Mouse (Mus musculus) liver, embryonic 15.5 days (tissue): ENCODE data around the gene Atp4b. TPM values are rescaled to one million over a fixed set of nuclear protein-coding genes. Genes with fewer than 3 reads are reported as not detected.

ENCODE experiments used
- ATAC-seq: fragments of 200-750 bp; cut with Nextera tagmentation; 2 replicates; pipeline ENCODE4 v1.8.0; 2017; ENCODE audit warnings: moderate number of reproducible peaks, mild to moderate bottlenecking, moderate library complexity; ENCODE audit not compliant: insufficient read depth
- H3K27ac ChIP-seq: fragments of 300-500 bp; sonication (generic); replicated peaks from 2 replicates; pipeline ENCODE4 v1.5.1; 2015; ENCODE audit warnings: mild to moderate bottlenecking, inconsistent platforms
- H3K27me3 ChIP-seq: fragments of 300-500 bp; sonication (generic); 2 replicates; pipeline ENCODE4 v1.6.1; 2015; ENCODE audit warnings: mild to moderate bottlenecking, inconsistent platforms
- H3K36me3 ChIP-seq: fragments of 300-500 bp; sonication (generic); replicated peaks from 2 replicates; pipeline ENCODE4 v1.6.1; 2015; ENCODE audit warnings: moderate library complexity, mild to moderate bottlenecking, inconsistent platforms
- H3K4me1 ChIP-seq: fragments of 300-500 bp; sonication (generic); replicated peaks from 2 replicates; pipeline ENCODE4 v1.6.1; 2015; ENCODE audit warnings: inconsistent platforms
- H3K4me2 ChIP-seq: fragments of 300-500 bp; sonication (generic); 2 replicates; pipeline ENCODE4 v1.6.1; 2015; ENCODE audit warnings: moderate library complexity, mild to moderate bottlenecking, inconsistent platforms
- H3K4me3 ChIP-seq: fragments of 300-500 bp; sonication (generic); replicated peaks from 2 replicates; pipeline ENCODE4 v1.5.1; 2015; ENCODE audit warnings: mild to moderate bottlenecking, inconsistent platforms
- H3K9ac ChIP-seq: fragments of 300-500 bp; sonication (generic); 2 replicates; pipeline ENCODE4 v1.6.1; 2015; ENCODE audit warnings: moderate library complexity, mild to moderate bottlenecking, inconsistent platforms
- H3K9me3 ChIP-seq: fragments of 300-500 bp; sonication (generic); replicated peaks from 2 replicates; pipeline ENCODE4 v1.6.1; 2016; ENCODE audit warnings: inconsistent platforms
- WGBS: fragments of 180-500 bp; shearing (Covaris S2); methylation state at CpG from one replicate; pipeline ENCODE4 v1.1.7; 2015; ENCODE audit warnings: mixed read lengths; ENCODE audit not compliant: insufficient replicate concordance; 5-methylcytosine and 5-hydroxymethylcytosine counted together
- polyA plus RNA-seq: library from polyadenylated mRNA; unstranded; fragments of >200 nt; fragmentation: Nextera tagmentation; extraction: Ambion mirVana; gene quantifications from 2 replicates; pipeline ENCODE4 v1.2.1, GENCODE M21; 2015

Gene Atp4b
- polyA plus RNA-seq, 1 experiment from 2014 or later, result not detected

- Histone ChIP-seq H3K27ac (no peak overlapping the region), H3K4me1 (no peaks in the 10 kb centered on the region), H3K27me3 (no peaks in the 10 kb centered on the region), H3K4me3 (no peak overlapping the region), H3K9me3 (no peaks in the 10 kb centered on the region), H3K36me3 (peaks cover 19% of the 10 kb centered on the region), H3K9ac (no peak overlapping the region), H3K4me2 (no peak overlapping the region)
- ATAC-seq, result no peak
- 84% methylated on average over 4 of the region's 4 CpGs for WGBS
These were observed 13.6 kb downstream of the Atp4b start for GRCm38 (mm10) chr8:13382999-13383398.

- no peak overlapping the region for H3K9ac ChIP-seq
- no peaks in the 10 kb centered on the region for H3K27me3 ChIP-seq
- no peak overlapping the region for H3K4me3 ChIP-seq
- peaks cover 22% of the 10 kb centered on the region for H3K36me3 ChIP-seq
- WGBS, result 63% methylated on average over 3 of the region's 3 CpGs
- no peak overlapping the region for H3K4me2 ChIP-seq
- H3K27ac ChIP-seq, result no peak overlapping the region
- H3K9me3 ChIP-seq, result no peaks in the 10 kb centered on the region
- no peak for ATAC-seq
- H3K4me1 ChIP-seq, result no peaks in the 10 kb centered on the region
These were observed 14.1 kb downstream of the Atp4b start for GRCm38 (mm10) chr8:13382536-13382935.

GRCm38 (mm10) chr8:13381630-13382029 lies 15.0 kb downstream of the Atp4b start:
- H3K9ac ChIP-seq, result no peak overlapping the region
- WGBS, result 81% methylated on average over 7 of the region's 7 CpGs

GRCm38 (mm10) chr8:13373151-13373662 lies 23.4 kb downstream of the Atp4b start:
- H3K4me2 ChIP-seq, result no peak overlapping the region
- H3K27me3 ChIP-seq, result no peaks in the 10 kb centered on the region
- 69% methylated on average over 8 of the region's 8 CpGs for WGBS
- H3K4me1 ChIP-seq, result no peaks in the 10 kb centered on the region
- peaks cover 94% of the 10 kb centered on the region for H3K36me3 ChIP-seq
- no peak overlapping the region for H3K9ac ChIP-seq
- H3K27ac ChIP-seq, result no peak overlapping the region
- H3K4me3 ChIP-seq, result no peak overlapping the region
- H3K9me3 ChIP-seq, result no peaks in the 10 kb centered on the region
- ATAC-seq, result no peak

More at GRCm38 (mm10) chr8:13381630-13382029, 15.0 kb downstream of the Atp4b start:
- H3K4me2 ChIP-seq, result no peak overlapping the region
- H3K4me1 ChIP-seq, result no peaks in the 10 kb centered on the region
- no peak overlapping the region for H3K27ac ChIP-seq
- H3K36me3 ChIP-seq, result peaks cover 30% of the 10 kb centered on the region
- no peaks in the 10 kb centered on the region for H3K27me3 ChIP-seq
- no peak for ATAC-seq
- no peaks in the 10 kb centered on the region for H3K9me3 ChIP-seq
- H3K4me3 ChIP-seq, result no peak overlapping the region

- 82% methylated on average over 6 of the region's 6 CpGs for WGBS
- no peak overlapping the region for H3K27ac ChIP-seq
- H3K9ac ChIP-seq, result no peak overlapping the region
- H3K36me3 ChIP-seq, result peaks cover 99% of the 10 kb centered on the region
- no peak overlapping the region for H3K4me2 ChIP-seq
- no peaks in the 10 kb centered on the region for H3K9me3 ChIP-seq
- H3K4me1 ChIP-seq, result no peaks in the 10 kb centered on the region
- H3K27me3 ChIP-seq, result no peaks in the 10 kb centered on the region
- no peak overlapping the region for H3K4me3 ChIP-seq
- ATAC-seq, result no peak
These were observed 34.8 kb downstream of the Atp4b start for GRCm38 (mm10) chr8:13361865-13362264.

GRCm38 (mm10) chr8:13360213-13360612 lies 36.4 kb downstream of the Atp4b start:
- 66% methylated on average over 7 of the region's 7 CpGs for WGBS
- Histone ChIP-seq H3K4me3 (no peak overlapping the region), H3K9me3 (no peaks in the 10 kb centered on the region), H3K27ac (no peak overlapping the region), H3K9ac (no peak overlapping the region), H3K4me2 (no peak overlapping the region), H3K27me3 (no peaks in the 10 kb centered on the region), H3K36me3 (peaks cover 99% of the 10 kb centered on the region), H3K4me1 (peaks cover 8% of the 10 kb centered on the region; the same call in 1 of the 2 replicates)
- no peak for ATAC-seq

- WGBS, result 51% methylated on average over 10 of the region's 10 CpGs
- peaks cover 43% of the 10 kb centered on the region for H3K4me1 ChIP-seq
- H3K9me3 ChIP-seq, result no peaks in the 10 kb centered on the region
- no peak overlapping the region for H3K9ac ChIP-seq
- ATAC-seq, result no peak
- H3K27me3 ChIP-seq, result no peaks in the 10 kb centered on the region
- peaks cover 96% of the 10 kb centered on the region for H3K36me3 ChIP-seq
- H3K4me3 ChIP-seq, result no peak overlapping the region
- H3K27ac ChIP-seq, result no peak overlapping the region
- no peak overlapping the region for H3K4me2 ChIP-seq
These were observed 39.9 kb downstream of the Atp4b start for GRCm38 (mm10) chr8:13356681-13357080.

GRCm38 (mm10) chr8:13356221-13356620 lies 40.4 kb downstream of the Atp4b start:
- WGBS, result 67% methylated on average over 6 of the region's 6 CpGs
- no peaks in the 10 kb centered on the region for H3K27me3 ChIP-seq
- H3K9ac ChIP-seq, result no peak overlapping the region
- H3K4me2 ChIP-seq, result no peak overlapping the region
- peaks cover 96% of the 10 kb centered on the region for H3K36me3 ChIP-seq
- H3K27ac ChIP-seq, result no peak overlapping the region
- H3K4me1 ChIP-seq, result peaks cover 48% of the 10 kb centered on the region
- no peak overlapping the region for H3K4me3 ChIP-seq
- no peak for ATAC-seq
- no peaks in the 10 kb centered on the region for H3K9me3 ChIP-seq

GRCm38 (mm10) chr8:13353883-13354282 lies 42.7 kb downstream of the Atp4b start:
- Histone ChIP-seq H3K4me1 (peaks cover 70% of the 10 kb centered on the region), H3K36me3 (peaks cover 96% of the 10 kb centered on the region), H3K4me2 (peak overlapping the region; percentile 41; the same call in 1 of the 2 replicates), H3K9me3 (no peaks in the 10 kb centered on the region), H3K9ac (no peak overlapping the region), H3K27ac (peak overlapping the region; percentile 63), H3K27me3 (no peaks in the 10 kb centered on the region), H3K4me3 (no peak overlapping the region)
- WGBS, result 59% methylated on average over 4 of the region's 4 CpGs
- ATAC-seq, result no peak

- 0 out of 2 replicates have a peak overlapping the region, but pooled peaks have one; percentile 5 for H3K4me3 ChIP-seq
- no peaks in the 10 kb centered on the region for H3K9me3 ChIP-seq
- peaks cover 70% of the 10 kb centered on the region for H3K4me1 ChIP-seq
- 24% methylated on average over 9 of the region's 9 CpGs for WGBS
- H3K36me3 ChIP-seq, result peaks cover 96% of the 10 kb centered on the region
- H3K4me2 ChIP-seq, result peak overlapping the region; percentile 41
- ATAC-seq, result peak; percentile 74
- H3K27ac ChIP-seq, result peak overlapping the region; percentile 63
- H3K9ac ChIP-seq, result 0 out of 2 replicates have a peak overlapping the region, but pooled peaks have one; percentile 16
- H3K27me3 ChIP-seq, result no peaks in the 10 kb centered on the region
These were observed 43.3 kb downstream of the Atp4b start for GRCm38 (mm10) chr8:13353155-13353833.

- 56% methylated on average over 8 of the region's 8 CpGs for WGBS
- Histone ChIP-seq H3K9me3 (no peaks in the 10 kb centered on the region), H3K27me3 (no peaks in the 10 kb centered on the region), H3K4me3 (peak overlapping the region; percentile 6; the same call in 1 of the 2 replicates), H3K9ac (no peak overlapping the region), H3K36me3 (peaks cover 96% of the 10 kb centered on the region), H3K27ac (peak overlapping the region; percentile 63), H3K4me1 (peaks cover 72% of the 10 kb centered on the region), H3K4me2 (peak overlapping the region; percentile 41)
- ATAC-seq, result 0 out of 2 replicates have a peak, but pooled peaks have one; percentile 10
These were observed 44.0 kb downstream of the Atp4b start for GRCm38 (mm10) chr8:13352601-13353000.
